Mouse (Mus musculus): ENCODE results near the gene Gsn. TPM values are rescaled to one million over a fixed set of nuclear protein-coding genes. Genes with fewer than 3 reads are reported as not detected.

Gene Gsn
- polyA plus RNA-seq (2021; fragmentation: Nextera tagmentation) = 68.3 and 75.0 TPM in 2 replicates
- long read RNA-seq, experiment 1, transcript Gsn-201 (17 exons, 2,653 nt) = major isoform, 513 of 714 reads
- long read RNA-seq, experiment 1, transcript Gsn-205 (18 exons, 2,607 nt) = minor isoform, 83 of 714 reads
- long read RNA-seq, experiment 1, partial matches to known transcripts = 37 of 714 reads
- long read RNA-seq, experiment 1, other reads (novel, unspliced or antisense) = 80 of 714 reads
- long read RNA-seq, experiment 2, transcript Gsn-205 (18 exons, 2,607 nt) = minor isoform, 13 of 136 reads
- long read RNA-seq, experiment 2, transcript Gsn-201 (17 exons, 2,653 nt) = major isoform, 80 of 136 reads
- long read RNA-seq, experiment 2, partial matches to known transcripts = 31 of 136 reads
- long read RNA-seq, experiment 2, other reads (novel, unspliced or antisense) = 12 of 136 reads

DNA sequence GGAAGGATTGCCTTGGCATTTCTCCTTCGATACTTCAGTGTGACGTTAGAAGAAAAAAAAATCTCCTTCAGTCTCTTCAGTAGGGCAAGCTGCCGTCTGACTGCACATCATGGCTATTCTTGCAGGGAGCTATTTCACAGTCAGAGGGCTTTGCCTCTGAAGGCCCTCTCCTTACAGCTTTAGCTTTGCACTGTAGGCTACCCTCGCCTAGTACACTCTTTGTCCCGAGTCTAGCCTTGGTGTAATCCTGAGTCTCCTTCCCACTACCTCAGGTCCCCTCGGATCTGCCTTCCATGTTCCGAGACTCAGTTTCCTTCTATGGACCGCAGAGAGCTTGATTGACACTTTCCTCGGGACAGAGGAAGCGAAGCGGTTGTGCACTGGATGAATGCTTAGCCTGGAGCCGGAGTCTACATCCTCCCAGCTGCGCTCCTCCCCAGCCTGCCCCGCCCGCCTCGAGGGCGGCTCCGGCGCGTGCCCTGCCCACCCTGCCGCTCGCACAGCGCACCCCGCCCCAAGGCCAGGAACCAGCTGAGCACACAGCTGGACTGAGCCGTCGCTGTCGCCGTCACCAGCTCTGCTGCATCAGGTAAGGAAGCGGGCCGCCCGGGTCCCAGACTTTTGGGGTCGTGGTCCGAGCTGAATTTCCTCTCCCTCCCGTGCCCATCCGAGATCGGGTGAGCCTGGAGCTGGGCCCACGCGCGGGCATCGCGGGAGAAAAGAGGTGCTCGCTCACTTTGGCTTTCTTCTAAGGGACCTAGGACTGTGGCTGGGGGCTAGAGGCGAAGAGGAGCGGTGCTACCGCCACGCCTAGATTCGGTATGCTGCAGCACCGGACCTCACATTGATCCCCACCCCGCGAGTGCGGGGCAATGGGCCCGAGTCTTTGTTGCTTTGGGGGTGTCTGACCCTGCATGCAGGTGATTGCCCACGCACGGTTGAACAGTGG lies at the start of gene Gsn:
Gene Gsn (plus strand): TSS at position 496 of the 949 bp plus-strand sequence.

GRCm38 (mm10) chr2:35336388-35337280 lies 80.5 kb downstream of the Gsn start, which contains the start of gene Stom:
Stom (minus strand) TSS chr2:35336976.

Other genes starting within 250 kb of the Gsn start
- 0.19 and 0.39 TPM in 2 replicates for gene Hc, start 194.9 kb upstream of the Gsn start, polyA plus RNA-seq (2021; fragmentation: Nextera tagmentation)
- gene AI182371, start 154.8 kb upstream of the Gsn start, polyA plus RNA-seq (2021; fragmentation: Nextera tagmentation) = 0.11 TPM in 1 of 2 replicates, not detected in the other
- 1.1 and 1.3 TPM in 2 replicates for gene Cntrl, start 146.9 kb upstream of the Gsn start, polyA plus RNA-seq (2021; fragmentation: Nextera tagmentation)
- gene Rab14, start 55.3 kb upstream of the Gsn start, polyA plus RNA-seq (2021; fragmentation: Nextera tagmentation) = 360 and 414 TPM in 2 replicates
- 6.0 and 7.7 TPM in 2 replicates for gene Stom, start 80.6 kb downstream of the Gsn start, polyA plus RNA-seq (2021; fragmentation: Nextera tagmentation)
- not detected in 2 replicates for gene 4930568D16Rik, start 111.3 kb downstream of the Gsn start, polyA plus RNA-seq (2021; fragmentation: Nextera tagmentation)
- not detected in 2 replicates for gene 4930402F06Rik, start 140.8 kb downstream of the Gsn start, polyA plus RNA-seq (2021; fragmentation: Nextera tagmentation)
- 1.8 TPM in 2 replicates for gene Ggta1, start 206.9 kb downstream of the Gsn start, polyA plus RNA-seq (2021; fragmentation: Nextera tagmentation)

Data from left cerebral cortex, adult 6 months (tissue).